Mouse (Mus musculus) lung, adult 2 months (tissue): ENCODE results near the gene Rgs7bp.

Experiments used
- CTCF ChIP-seq: fragments of 200-500 bp; IDR thresholded peaks from 2 replicates; pipeline ENCODE4 v1.5.1; 2011; ENCODE audit warnings: mild to moderate bottlenecking, low read length, control low read depth; ENCODE audit not compliant: insufficient read depth
- POLR2A ChIP-seq: fragments of 200-500 bp; IDR thresholded peaks from 2 replicates; pipeline ENCODE4 v1.6.1; 2011; ENCODE audit warnings: low read depth, mild to moderate bottlenecking, control low read depth, low read length, borderline replicate concordance; ENCODE audit errors: extremely low read depth

DNA sequence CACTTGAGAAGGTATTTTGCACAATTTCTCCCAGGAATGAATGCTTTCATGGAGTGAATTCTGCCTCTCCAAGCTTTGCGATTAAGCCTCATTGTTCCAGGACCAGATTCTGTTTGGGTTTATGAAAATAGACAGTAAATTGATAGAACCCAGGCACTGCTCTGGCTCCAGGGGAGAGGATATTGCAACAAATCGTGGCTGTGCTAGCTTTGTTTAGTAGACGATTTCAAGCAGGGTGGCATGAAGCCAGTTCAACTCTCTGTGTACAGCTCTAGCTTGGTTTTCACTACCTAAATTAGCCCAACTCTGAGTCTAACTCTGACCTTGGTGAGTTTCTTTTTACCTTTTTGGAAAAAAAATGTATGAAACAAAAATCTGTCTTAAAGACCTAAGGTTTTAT is 26.5 kb downstream of the Rgs7bp start:
- TF ChIP-seq CTCF (no peak), POLR2A (no peak)
